Mouse (Mus musculus): ENCODE measurements at regions not wholly inside any gene's neighbourhood (a gene's known extent, or its start where the extent isn't known, plus 50 kb on each side); places are given as distances from the start of the nearest gene placed in this dataset.

- no peak for TF ChIP-seq UBTF (IDR thresholded peaks at IDR 0.05; ENCODE audit: borderline replicate concordance, insufficient read depth, low read depth, low read length)
- no peak for TF ChIP-seq E2F4 (IDR thresholded peaks at IDR 0.05; ENCODE audit: borderline replicate concordance, low read depth, low read length)
- no peak for TF ChIP-seq CHD1 (IDR thresholded peaks at IDR 0.05; ENCODE audit: low read depth, low read length)
- no peak for TF ChIP-seq ZNF384 (IDR thresholded peaks at IDR 0.05; ENCODE audit: low read depth, low read length)
- no peak for TF ChIP-seq TCF12 (IDR thresholded peaks at IDR 0.05; ENCODE audit: low read depth, low read length)
- no peak for TF ChIP-seq TBP (IDR thresholded peaks at IDR 0.05; ENCODE audit: low read depth, low read length)
- TF ChIP-seq SIN3A (IDR thresholded peaks at IDR 0.05; ENCODE audit: low read length), result no peak
- no peak for TF ChIP-seq MXI1 (IDR thresholded peaks at IDR 0.05; ENCODE audit: low read depth, low read length)
- TF ChIP-seq EP300 (IDR thresholded peaks at IDR 0.05; ENCODE audit: low read depth in 1 of 2, low read length in 2 of 2), result no peak
- TF ChIP-seq USF1 (IDR thresholded peaks at IDR 0.05; ENCODE audit: low read depth, low read length), result no peak
- TF ChIP-seq SMC3 (IDR thresholded peaks at IDR 0.05; ENCODE audit: low read depth, low read length), result no peak
- no peak for TF ChIP-seq CTCF (IDR thresholded peaks at IDR 0.05 in 2 of 3, conservative IDR thresholded peaks at IDR 0.05 in 1 of 3; ENCODE audit: control insufficient read depth in 1 of 3, insufficient read depth in 1 of 3, low read depth in 2 of 3, low read length in 3 of 3, poor library complexity in 1 of 3, severe bottlenecking in 1 of 3)
- TF ChIP-seq JUND (IDR thresholded peaks at IDR 0.05; ENCODE audit: low read depth, low read length), result no peak
- TF ChIP-seq GATA1 (IDR thresholded peaks at IDR 0.05; ENCODE audit: low read depth, low read length), result no peak
- TF ChIP-seq BHLHE40 (IDR thresholded peaks at IDR 0.05; ENCODE audit: borderline replicate concordance, low read depth, low read length), result no peak
- TF ChIP-seq KAT2A (conservative IDR thresholded peaks at IDR 0.05; ENCODE audit: low read depth, low read length), result no peak
- TF ChIP-seq MAZ (IDR thresholded peaks at IDR 0.05; ENCODE audit: low read depth, low read length), result no peak
- TF ChIP-seq ELF1 (IDR thresholded peaks at IDR 0.05; ENCODE audit: low read depth, low read length), result no peak
- TF ChIP-seq POLR2A (IDR thresholded peaks at IDR 0.05; ENCODE audit: control insufficient read depth in 1 of 2, insufficient read depth in 1 of 2, low read depth in 1 of 2, low read length in 2 of 2, poor library complexity in 1 of 2), result no peak
- no peaks in the 10 kb centered on the region for H3K79me2 ChIP-seq (ENCODE audit: control insufficient read depth, insufficient read depth, low read length, poor library complexity)
- no peaks in the 10 kb centered on the region for H3K36me3 ChIP-seq (ENCODE audit: control insufficient read depth in 1 of 2, insufficient read depth in 2 of 2, low read length in 2 of 2)
- H3K9ac ChIP-seq (ENCODE audit: control insufficient read depth, low read depth, low read length, poor library complexity, severe bottlenecking), result no peak overlapping the region
- H3K27me3 ChIP-seq (ENCODE audit: control insufficient read depth in 1 of 2, insufficient read depth in 2 of 2, low read length in 2 of 2), result no peaks in the 10 kb centered on the region
- no peak overlapping the region for H3K4me3 ChIP-seq (ENCODE audit: control insufficient read depth in 1 of 2, insufficient read depth in 1 of 2, low read depth in 2 of 2, low read length in 2 of 2)
- no peaks in the 10 kb centered on the region for H3K4me1 ChIP-seq (ENCODE audit: control insufficient read depth in 1 of 2, insufficient read depth in 2 of 2, low read length in 2 of 2)
- no peak overlapping the region for H3K27ac ChIP-seq (ENCODE audit: control insufficient read depth, low read depth, low read length)
- H3K9me3 ChIP-seq (replicated peaks; ENCODE audit: insufficient read depth, low read length), result no peaks in the 10 kb centered on the region
- DNase-seq (ENCODE audit: low read depth, low spot score), result no peak
Measured at GRCm38 (mm10) chr12:27992152-27992551, 560.0 kb downstream of the Dcdc2c start.

DNA sequence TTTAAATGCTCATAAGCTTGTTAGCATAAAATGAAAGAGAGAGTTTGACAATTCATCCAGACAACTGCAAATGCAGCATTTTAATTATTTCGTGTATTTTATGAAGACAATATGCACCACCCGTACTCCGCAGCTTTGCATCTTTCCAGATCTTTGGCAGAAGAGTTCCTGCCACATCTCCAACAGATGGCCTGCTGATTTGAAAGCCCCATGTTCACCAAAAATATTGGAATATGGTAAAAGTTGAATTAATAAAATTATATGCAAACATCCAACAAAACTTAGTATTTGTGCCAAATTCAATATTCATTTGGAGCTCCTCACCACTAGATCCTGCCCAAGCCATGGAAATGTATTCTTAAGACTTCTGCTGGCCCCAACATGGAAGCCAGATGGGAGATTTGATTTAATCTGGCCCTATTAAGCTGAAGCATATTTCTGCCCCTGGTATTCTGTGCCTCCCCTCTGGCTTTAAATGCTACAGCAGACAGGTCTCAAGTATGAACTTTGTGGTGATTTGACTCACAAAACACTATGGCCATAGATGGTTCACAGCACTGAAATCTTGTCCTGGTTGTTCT is 567.8 kb downstream of the Dcdc2c start:
- no peak for TF ChIP-seq USF2 (IDR thresholded peaks at IDR 0.05; ENCODE audit: borderline replicate concordance in 1 of 2, insufficient read depth in 1 of 2, low read depth in 1 of 2, low read length in 2 of 2)
- no peak for TF ChIP-seq MAFK (IDR thresholded peaks at IDR 0.05; ENCODE audit: borderline replicate concordance, low read depth, low read length)
- no peak for TF ChIP-seq TBP (IDR thresholded peaks at IDR 0.05; ENCODE audit: low read depth, low read length)
- TF ChIP-seq GABPA (IDR thresholded peaks at IDR 0.05; ENCODE audit: low read depth, low read length), result no peak
- no peak for TF ChIP-seq USF1 (IDR thresholded peaks at IDR 0.05; ENCODE audit: low read depth, low read length)
- TF ChIP-seq UBTF (IDR thresholded peaks at IDR 0.05; ENCODE audit: borderline replicate concordance, insufficient read depth, low read depth, low read length), result no peak
- TF ChIP-seq SMC3 (IDR thresholded peaks at IDR 0.05; ENCODE audit: low read depth, low read length), result no peak
- no peak for TF ChIP-seq KAT2A (conservative IDR thresholded peaks at IDR 0.05; ENCODE audit: low read depth, low read length)
- no peak for TF ChIP-seq CHD2 (IDR thresholded peaks at IDR 0.05; ENCODE audit: low read length)
- Histone ChIP-seq H3K9me3 (replicated peaks; ENCODE audit: insufficient read depth, low read length) (no peaks in the 10 kb centered on the region), H3K9ac (ENCODE audit: control insufficient read depth, low read depth, low read length, poor library complexity, severe bottlenecking) (no peak overlapping the region), H3K27ac (ENCODE audit: control insufficient read depth, low read depth, low read length) (no peak overlapping the region), H3K27me3 (ENCODE audit: control insufficient read depth in 1 of 2, insufficient read depth in 2 of 2, low read length in 2 of 2) (no peaks in the 10 kb centered on the region), H3K4me1 (ENCODE audit: control insufficient read depth in 1 of 2, insufficient read depth in 2 of 2, low read length in 2 of 2) (no peaks in the 10 kb centered on the region), H3K79me2 (ENCODE audit: control insufficient read depth, insufficient read depth, low read length, poor library complexity) (no peaks in the 10 kb centered on the region), H3K4me3 (ENCODE audit: control insufficient read depth in 1 of 2, insufficient read depth in 1 of 2, low read depth in 2 of 2, low read length in 2 of 2) (no peak overlapping the region), H3K36me3 (ENCODE audit: control insufficient read depth in 1 of 2, insufficient read depth in 2 of 2, low read length in 2 of 2) (no peaks in the 10 kb centered on the region)
- DNase-seq (ENCODE audit: low read depth, low spot score), result no peak

Data from MEL (cell line).